Mouse (Mus musculus) right cerebral cortex, postnatal 10 days (tissue): Measurements from ENCODE around the gene Pou4f2.

ENCODE experiments used
- DNase-seq, 2 experiments: peaks; one replicate each; pipeline ENCODE4 v3.0.0; 2021; ENCODE audit warnings: low spot score in 2 of 2

Pou4f2 gene

GRCm38 (mm10) chr8:78419272-78419671 is 17.2 kb downstream of the Pou4f2 start:
- no peak for DNase-seq

- DNase-seq = no peak
Observed at GRCm38 (mm10) chr8:78390756-78391155, 45.7 kb downstream of the Pou4f2 start.
